Mouse (Mus musculus) hindbrain, postnatal 0 days (tissue): ENCODE measurements at regions not wholly inside any gene's neighbourhood (a gene's known extent, or its start where the extent isn't known, plus 50 kb on each side); places are given as distances from the start of the nearest gene placed in this dataset.

Experiments
- ATAC-seq: fragments of 200-750 bp; cut with Nextera tagmentation; 2 replicates; pipeline ENCODE4 v1.8.0; 2017; ENCODE audit warnings: mild to moderate bottlenecking, moderate TSS enrichment, moderate library complexity
- DNase-seq: peaks from one replicate; pipeline ENCODE4 v3.0.0-alpha.2; 2015; ENCODE audit warnings: low spot score
- H3K27ac ChIP-seq: fragments of 300-500 bp; sonication (generic); 2 replicates; pipeline ENCODE4 v1.5.1; 2014; ENCODE audit warnings: mild to moderate bottlenecking
- H3K27me3 ChIP-seq: fragments of 300-500 bp; sonication (generic); 2 replicates; pipeline ENCODE4 v1.6.1; 2014; ENCODE audit warnings: low read length, mixed read lengths; ENCODE audit not compliant: insufficient read depth
- H3K36me3 ChIP-seq: fragments of 300-500 bp; sonication (generic); 2 replicates; pipeline ENCODE4 v1.6.1; 2014; ENCODE audit warnings: low read length, mixed read lengths; ENCODE audit not compliant: insufficient read depth
- H3K4me1 ChIP-seq: fragments of 300-500 bp; sonication (generic); 2 replicates; pipeline ENCODE4 v1.6.1; 2014; ENCODE audit warnings: antibody characterized with exemption, low read length, mixed read lengths; ENCODE audit not compliant: insufficient read depth
- H3K4me2 ChIP-seq: fragments of 300-500 bp; sonication (generic); 2 replicates; pipeline ENCODE4 v1.6.1; 2014; ENCODE audit warnings: low read depth, mild to moderate bottlenecking, low read length, moderate library complexity, mixed read lengths
- H3K4me3 ChIP-seq: fragments of 300-500 bp; sonication (generic); 2 replicates; pipeline ENCODE4 v1.5.1; 2014; ENCODE audit warnings: low read length
- H3K9ac ChIP-seq: fragments of 300-500 bp; sonication (generic); replicated peaks from 2 replicates; pipeline ENCODE4 v1.6.1; 2014; ENCODE audit warnings: mild to moderate bottlenecking, low read length, moderate library complexity, mixed read lengths
- H3K9me3 ChIP-seq: fragments of 300-500 bp; sonication (generic); 2 replicates; pipeline ENCODE4 v1.6.1; 2016; ENCODE audit warnings: low read length, mixed read lengths
- CTCF ChIP-seq: IDR thresholded peaks from 2 replicates; pipeline ENCODE4 v1.5.1; 2016; ENCODE audit warnings: antibody characterized with exemption, control low read depth, low read depth
- WGBS: fragments of 180-500 bp; shearing (Covaris S2); extraction: QIAGEN DNeasy Blood & Tissue Kit; methylation state at CpG from one replicate; pipeline ENCODE4 v1.1.7; 2014; 5-methylcytosine and 5-hydroxymethylcytosine counted together

DNA sequence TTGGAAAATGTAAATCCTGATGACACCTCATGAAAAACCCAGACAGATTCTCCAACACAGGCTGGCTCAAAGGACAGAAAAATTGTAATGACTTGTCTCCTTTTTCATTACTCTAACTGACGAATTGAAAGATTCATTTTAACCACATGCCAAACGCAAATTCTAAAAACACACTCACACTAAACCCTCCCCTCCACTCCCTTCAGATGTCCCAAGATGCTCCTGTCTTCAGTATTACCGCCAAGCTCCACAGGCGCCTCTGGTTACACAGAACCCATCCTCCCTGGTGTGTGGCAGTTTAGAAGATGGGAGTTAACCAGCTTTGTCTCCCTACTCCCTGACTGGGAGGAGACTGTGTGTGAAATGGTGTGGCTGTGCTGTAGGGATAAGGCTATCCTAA is 151.8 kb upstream of the Zdhhc25 start:
- H3K4me1 ChIP-seq = no peaks in the 10 kb centered on the region
- H3K4me3 ChIP-seq = no peak overlapping the region
- no peak for DNase-seq
- no peaks in the 10 kb centered on the region for H3K27me3 ChIP-seq
- WGBS = 81% methylated on average over 4 of the region's 4 CpGs
- H3K9me3 ChIP-seq = no peaks in the 10 kb centered on the region
- no peaks in the 10 kb centered on the region for H3K36me3 ChIP-seq
- no peak for TF ChIP-seq CTCF
- no peak for ATAC-seq
- no peak overlapping the region for H3K4me2 ChIP-seq
- H3K9ac ChIP-seq = no peak overlapping the region
- no peak overlapping the region for H3K27ac ChIP-seq

DNA sequence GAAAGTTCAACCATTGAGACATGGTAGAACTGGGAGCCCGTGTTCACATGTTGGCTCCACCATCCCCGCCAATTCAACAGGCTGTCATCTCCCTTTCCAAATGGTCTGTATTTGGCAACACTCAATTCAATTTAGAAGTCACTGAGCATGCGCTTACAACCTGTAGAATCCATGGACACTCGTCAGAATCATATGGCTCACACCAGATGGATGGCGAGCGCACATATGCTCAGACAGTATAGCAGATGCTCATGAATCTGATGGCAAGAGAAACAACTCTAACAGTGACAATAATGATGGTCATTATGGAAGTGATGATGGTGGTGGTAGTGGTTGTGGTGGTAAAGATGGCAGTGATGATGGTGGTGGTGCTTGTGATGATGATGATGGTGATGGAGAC is 148.9 kb upstream of the Zdhhc25 start:
- Histone ChIP-seq H3K27me3 (no peaks in the 10 kb centered on the region), H3K9ac (no peak overlapping the region), H3K27ac (no peak overlapping the region), H3K9me3 (no peaks in the 10 kb centered on the region), H3K4me3 (no peak overlapping the region), H3K36me3 (no peaks in the 10 kb centered on the region), H3K4me1 (no peaks in the 10 kb centered on the region), H3K4me2 (no peak overlapping the region)
- no peak for TF ChIP-seq CTCF
- DNase-seq = no peak
- 86% methylated on average over 6 of the region's 6 CpGs for WGBS
- no peak for ATAC-seq

- no peaks in the 10 kb centered on the region for H3K36me3 ChIP-seq
- peaks cover 5% of the 10 kb centered on the region; the same call in 1 of the 2 replicates for H3K27me3 ChIP-seq
- H3K4me2 ChIP-seq = no peak overlapping the region
- no peaks in the 10 kb centered on the region for H3K9me3 ChIP-seq
- no peak for TF ChIP-seq CTCF
- H3K4me3 ChIP-seq = no peak overlapping the region
- WGBS = 20% methylated on average over 12 of the region's 12 CpGs
- ATAC-seq = peak; percentile 63; the same call in 1 of the 2 replicates
- H3K27ac ChIP-seq = no peak overlapping the region
- no peaks in the 10 kb centered on the region for H3K4me1 ChIP-seq
- DNase-seq = peak; percentile 72
- H3K9ac ChIP-seq = no peak overlapping the region
These were observed 132.0 kb upstream of the Zdhhc25 start for GRCm38 (mm10) chr15:88468107-88468506.

DNA sequence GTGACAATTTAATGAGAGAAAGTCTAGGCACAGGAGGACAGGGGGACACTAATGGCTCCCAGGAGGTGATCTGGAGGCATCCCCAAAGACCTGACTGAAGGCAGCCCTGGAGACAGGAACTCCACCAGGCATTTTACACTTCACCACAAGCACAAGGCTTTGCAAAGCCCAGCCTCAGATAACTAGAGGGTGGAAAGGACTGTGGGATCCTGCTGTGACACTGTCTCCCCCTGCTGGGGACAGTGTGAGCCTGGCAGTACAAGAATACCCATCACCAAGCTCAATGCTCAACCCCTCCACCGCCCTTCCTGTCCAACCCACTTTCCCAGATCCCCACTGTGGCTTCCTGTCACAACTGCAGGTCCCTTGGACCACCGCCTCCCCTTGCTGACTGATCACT is 131.3 kb upstream of the Zdhhc25 start:
- no peaks in the 10 kb centered on the region for H3K9me3 ChIP-seq
- no peaks in the 10 kb centered on the region for H3K4me1 ChIP-seq
- H3K4me2 ChIP-seq = no peak overlapping the region
- peaks cover 5% of the 10 kb centered on the region; the same call in 1 of the 2 replicates for H3K27me3 ChIP-seq
- no peaks in the 10 kb centered on the region for H3K36me3 ChIP-seq
- peak; percentile 75 for DNase-seq
- H3K27ac ChIP-seq = no peak overlapping the region
- no peak overlapping the region for H3K4me3 ChIP-seq
- H3K9ac ChIP-seq = no peak overlapping the region
- WGBS = 20% methylated on average over 2 of the region's 2 CpGs
- ATAC-seq = peak; percentile 58; the same call in 1 of the 2 replicates
- TF ChIP-seq CTCF = peak; percentile 87

DNA sequence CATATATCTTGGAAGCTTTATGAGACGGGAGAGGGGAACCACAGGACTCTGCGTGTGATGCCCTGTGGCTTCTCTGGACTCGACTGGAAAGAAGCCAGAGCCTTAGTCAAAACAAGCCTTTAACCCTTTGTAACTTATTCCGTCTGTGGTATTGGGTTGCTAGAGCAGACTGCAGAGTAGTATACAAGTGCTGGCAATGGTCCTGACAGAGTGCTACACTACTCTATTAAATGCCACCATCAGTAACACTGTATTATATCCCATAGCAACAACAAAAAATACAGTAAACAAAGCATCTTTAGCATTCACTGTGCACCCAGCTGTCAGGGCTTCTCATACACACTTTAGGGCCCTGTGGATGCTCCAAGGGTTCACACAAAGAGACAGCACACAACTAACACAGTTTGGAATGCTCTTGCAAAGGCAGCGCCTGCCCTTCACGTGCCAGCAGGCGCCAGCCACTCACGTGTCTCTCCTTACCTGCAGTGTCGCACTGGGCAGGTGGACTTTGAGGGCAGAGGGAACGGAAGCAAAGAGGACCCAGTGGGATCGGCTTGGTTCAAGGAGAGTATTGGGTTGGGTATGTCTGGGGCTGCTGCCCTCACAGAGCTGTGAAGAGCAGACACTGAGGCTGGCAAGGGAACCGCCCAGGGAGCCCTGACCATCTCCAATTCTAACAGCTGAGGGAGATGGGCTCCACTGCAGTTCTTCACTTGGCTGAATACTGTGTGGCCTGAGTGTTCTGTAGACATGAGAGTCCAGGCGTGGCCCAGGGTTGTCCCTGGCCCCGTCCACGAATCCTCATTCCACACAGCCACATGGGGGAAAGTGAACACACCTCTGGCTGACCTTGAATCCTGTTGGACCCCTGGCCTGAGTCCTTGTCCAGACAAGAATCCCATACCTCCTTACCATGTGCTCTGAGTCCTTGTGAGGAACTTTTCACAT is 130.3 kb upstream of the Zdhhc25 start:
- no peaks in the 10 kb centered on the region for H3K9me3 ChIP-seq
- H3K36me3 ChIP-seq = no peaks in the 10 kb centered on the region
- no peaks in the 10 kb centered on the region for H3K4me1 ChIP-seq
- H3K4me3 ChIP-seq = no peak overlapping the region
- DNase-seq (peak; percentile 41), ATAC-seq (0 out of 2 replicates have a peak, but pooled peaks have one; percentile 21)
- H3K9ac ChIP-seq = no peak overlapping the region
- TF ChIP-seq CTCF = no peak
- H3K27me3 ChIP-seq = peaks cover 3% of the 10 kb centered on the region; the same call in 1 of the 2 replicates
- H3K4me2 ChIP-seq = no peak overlapping the region
- no peak overlapping the region for H3K27ac ChIP-seq
- WGBS = 60% methylated on average over 15 of the region's 15 CpGs

GRCm38 (mm10) chr15:88472351-88473100 is 127.6 kb upstream of the Zdhhc25 start:
- no peak overlapping the region for H3K4me3 ChIP-seq
- H3K4me1 ChIP-seq = no peaks in the 10 kb centered on the region
- TF ChIP-seq CTCF = no peak
- WGBS = 65% methylated on average over 18 of the region's 18 CpGs
- no peaks in the 10 kb centered on the region for H3K27me3 ChIP-seq
- no peak overlapping the region for H3K4me2 ChIP-seq
- no peaks in the 10 kb centered on the region for H3K9me3 ChIP-seq
- DNase-seq = no peak
- H3K9ac ChIP-seq = no peak overlapping the region
- H3K27ac ChIP-seq = no peak overlapping the region
- ATAC-seq = no peak
- H3K36me3 ChIP-seq = no peaks in the 10 kb centered on the region
